Mouse (Mus musculus): ENCODE data around the gene Eif4enif1.

GRCm38 (mm10) chr11:3291311-3292061 is 89.3 kb downstream of the Eif4enif1 start:
- TF ChIP-seq GATA1 (IDR thresholded peaks at IDR 0.05; ENCODE audit: borderline replicate concordance, low read length) (no peak), FLI1 (IDR thresholded peaks at IDR 0.05; ENCODE audit: low read length) (no peak)
